Mouse (Mus musculus): ENCODE data around the gene Gm19345.
A peak's percentile ranks its signal among the peaks of the same experiment; 100 is the strongest.

The Gm19345 gene

GRCm38 (mm10) chr7:19851858-19852570, at the start of gene Gm19345:
TSS of gene Gm19345 (plus strand) at chr7:19852003.
- DNase-seq (ENCODE audit: extremely low spot score, low spot score): peak; percentile 30

GRCm38 (mm10) chr7:19802995-19803394, 48.8 kb upstream of the Gm19345 start:
- DNase-seq (ENCODE audit: extremely low spot score, low spot score): peak; percentile 80

DNA sequence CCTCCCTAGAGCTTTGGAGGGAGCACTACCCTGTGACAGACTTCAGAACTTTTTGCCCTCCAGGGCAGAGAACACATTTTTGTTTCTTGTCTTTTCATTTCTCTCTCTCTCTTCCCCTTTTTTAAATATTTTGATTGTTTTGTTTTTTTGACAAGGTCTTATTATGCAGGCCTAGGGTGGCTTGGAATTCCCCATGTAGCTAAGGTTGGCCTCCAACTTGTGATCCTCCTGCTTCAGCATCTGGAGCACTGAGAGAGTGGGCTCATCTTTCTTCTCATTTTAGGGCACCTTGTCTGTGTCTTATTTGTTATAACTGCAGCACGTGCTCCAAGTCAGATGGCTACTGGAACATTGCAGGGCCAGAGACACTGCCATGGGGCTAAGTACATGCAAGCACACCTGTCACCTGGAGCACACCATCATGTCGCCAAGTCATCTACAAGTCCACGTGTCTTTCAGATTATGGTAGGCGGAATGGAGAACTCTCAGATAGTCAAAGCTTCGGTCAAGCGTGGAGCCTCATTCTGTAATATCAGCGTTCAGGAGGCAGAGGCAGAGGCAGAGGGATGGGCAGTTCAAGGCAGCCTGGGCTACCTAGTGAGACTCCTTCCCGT, 45.3 kb upstream of the Gm19345 start:
- no peak for DNase-seq (ENCODE audit: extremely low spot score, low spot score)

DNA sequence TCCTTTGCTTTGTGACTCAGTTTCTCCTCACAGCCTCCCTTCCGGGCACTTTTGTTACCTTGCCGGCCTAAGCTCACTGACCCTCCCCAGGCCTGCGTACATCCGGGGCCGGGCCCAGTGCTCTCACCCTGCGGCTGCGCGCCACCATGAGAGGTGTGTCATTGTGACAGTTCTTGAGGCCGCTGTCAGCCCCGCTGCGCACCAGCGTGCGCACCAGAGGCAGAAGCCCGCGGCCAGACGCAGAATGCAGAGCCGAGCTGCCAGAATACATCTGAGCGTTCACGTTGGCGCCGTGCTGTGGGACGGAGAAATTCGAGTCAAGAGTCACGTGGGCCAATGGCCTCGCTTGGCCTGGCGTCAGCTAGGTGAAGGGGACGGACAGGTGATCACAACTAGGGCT, 42.4 kb upstream of the Gm19345 start:
- no peak for DNase-seq (ENCODE audit: extremely low spot score, low spot score)

DNA sequence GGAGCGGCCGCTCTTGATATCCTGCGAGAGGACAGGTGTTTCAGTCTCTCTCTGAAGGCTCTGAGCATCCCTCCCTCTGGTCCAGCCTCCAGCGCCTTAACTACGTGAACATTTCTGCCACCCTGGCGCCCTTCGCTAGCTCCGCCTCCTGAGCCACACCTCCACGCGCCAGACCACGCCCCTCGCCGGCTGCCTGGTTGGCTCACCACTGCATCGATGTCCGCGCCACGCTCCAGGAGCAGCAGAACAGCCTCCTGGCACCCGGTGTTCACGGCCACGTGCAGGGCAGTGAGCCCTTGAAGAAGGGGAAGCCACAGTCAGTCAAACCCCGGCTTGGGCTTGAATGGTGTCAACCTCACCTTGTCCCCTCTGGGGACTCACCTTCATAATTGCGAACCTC, 40.7 kb upstream of the Gm19345 start:
- DNase-seq (ENCODE audit: extremely low spot score, low spot score): no peak

GRCm38 (mm10) chr7:19813161-19813560, 38.6 kb upstream of the Gm19345 start:
- no peak for DNase-seq (ENCODE audit: extremely low spot score, low spot score)

- DNase-seq (ENCODE audit: extremely low spot score, low spot score): no peak
These were observed 38.2 kb upstream of the Gm19345 start for GRCm38 (mm10) chr7:19813579-19814122.

DNA sequence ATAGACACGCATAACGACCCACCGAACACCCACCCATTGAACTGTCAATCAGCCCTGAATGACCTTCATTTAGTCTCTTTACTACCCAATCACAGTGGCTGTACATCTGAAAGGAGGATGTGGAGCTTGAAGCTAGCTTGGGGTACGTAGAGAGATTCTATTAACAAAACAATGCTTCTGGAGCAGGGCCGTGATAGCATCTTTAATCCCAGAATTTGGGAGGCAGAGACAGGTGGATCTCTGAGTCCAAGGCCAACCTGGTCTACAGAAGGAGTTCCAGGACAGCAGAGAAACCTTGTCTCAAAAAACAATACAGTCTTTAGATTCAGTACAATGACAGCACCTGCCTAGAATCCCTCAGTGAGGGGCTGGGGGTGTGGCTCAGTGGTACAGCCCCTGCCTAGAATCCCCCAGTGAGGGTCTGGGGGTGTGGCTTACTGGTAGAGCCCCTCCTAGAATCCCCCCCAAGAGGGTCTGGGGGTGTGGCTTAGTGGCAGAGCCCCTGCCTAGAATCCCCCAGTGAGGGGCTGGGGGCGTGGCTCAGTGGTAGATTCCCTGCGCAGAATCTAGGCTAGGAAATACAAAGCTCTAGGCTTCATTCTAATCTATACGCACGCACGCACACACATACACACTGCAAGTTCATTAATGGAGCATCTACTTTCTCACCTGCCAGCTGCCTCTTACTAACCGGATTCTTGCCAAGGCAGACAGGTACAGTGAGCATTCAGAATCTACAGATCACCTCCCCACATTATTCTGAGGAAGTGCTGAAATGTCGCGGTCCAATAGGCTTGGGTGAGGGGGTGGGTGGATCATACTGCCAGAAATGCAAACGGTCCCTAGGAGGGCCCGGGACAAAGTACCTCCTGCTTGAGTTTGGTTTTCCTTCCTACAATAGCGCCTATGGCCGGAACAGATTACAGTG, 36.2 kb upstream of the Gm19345 start:
- DNase-seq (ENCODE audit: extremely low spot score, low spot score): no peak

DNA sequence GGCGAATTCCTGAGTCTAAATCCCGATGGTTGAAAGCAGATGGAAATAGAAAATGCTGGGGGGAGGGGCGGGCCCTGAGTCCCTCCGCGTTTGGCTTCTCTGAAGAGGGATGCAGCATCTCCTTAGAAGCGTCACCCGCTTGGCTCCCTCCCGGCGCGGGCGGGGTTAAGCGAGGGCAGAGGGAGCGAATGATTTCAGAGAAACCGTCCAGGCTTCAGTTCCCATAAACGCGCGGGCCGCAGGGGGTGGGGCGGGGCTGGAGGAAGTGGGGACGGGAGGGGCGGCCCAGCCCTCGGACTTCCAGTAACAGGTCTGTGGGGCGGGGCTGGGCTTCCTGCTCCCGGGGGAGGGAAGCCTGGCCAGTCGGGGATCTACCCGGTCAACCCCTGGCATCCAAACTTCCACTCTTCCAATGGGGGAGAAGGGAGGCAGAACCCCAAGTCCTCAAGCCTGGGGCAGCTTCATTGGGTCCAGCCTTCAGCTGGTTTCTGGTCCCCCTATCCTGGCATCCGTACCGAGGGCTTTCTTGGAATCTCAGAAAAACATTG, 35.5 kb upstream of the Gm19345 start:
- peak; percentile 68 for DNase-seq (ENCODE audit: extremely low spot score, low spot score)

GRCm38 (mm10) chr7:19817382-19818105, 34.3 kb upstream of the Gm19345 start:
- DNase-seq (ENCODE audit: extremely low spot score, low spot score): peak; percentile 55

DNA sequence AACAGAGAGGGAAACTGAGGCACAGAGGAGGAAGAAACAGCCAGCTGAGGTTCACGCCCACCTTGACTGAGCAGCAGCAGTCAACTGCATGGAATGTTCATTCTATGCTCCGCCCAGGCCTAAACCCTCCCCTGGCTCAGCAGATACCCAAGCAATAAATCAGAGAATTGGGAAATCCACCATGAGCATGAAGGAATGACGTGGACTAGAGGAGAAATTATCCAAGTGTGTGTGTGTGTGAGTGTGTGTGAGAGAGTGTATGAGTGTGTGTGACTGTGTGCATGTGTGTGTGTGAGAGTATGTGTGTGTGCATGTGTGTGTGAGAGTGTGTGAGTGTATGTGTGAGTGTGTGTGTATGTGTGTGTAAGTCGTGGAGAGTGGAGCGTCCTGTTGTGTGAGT, 33.4 kb upstream of the Gm19345 start:
- no peak for DNase-seq (ENCODE audit: extremely low spot score, low spot score)

GRCm38 (mm10) chr7:19818875-19819274, 32.9 kb upstream of the Gm19345 start:
- DNase-seq (ENCODE audit: extremely low spot score, low spot score): no peak

GRCm38 (mm10) chr7:19820347-19821048, 31.3 kb upstream of the Gm19345 start:
- DNase-seq (ENCODE audit: extremely low spot score, low spot score): no peak

DNA sequence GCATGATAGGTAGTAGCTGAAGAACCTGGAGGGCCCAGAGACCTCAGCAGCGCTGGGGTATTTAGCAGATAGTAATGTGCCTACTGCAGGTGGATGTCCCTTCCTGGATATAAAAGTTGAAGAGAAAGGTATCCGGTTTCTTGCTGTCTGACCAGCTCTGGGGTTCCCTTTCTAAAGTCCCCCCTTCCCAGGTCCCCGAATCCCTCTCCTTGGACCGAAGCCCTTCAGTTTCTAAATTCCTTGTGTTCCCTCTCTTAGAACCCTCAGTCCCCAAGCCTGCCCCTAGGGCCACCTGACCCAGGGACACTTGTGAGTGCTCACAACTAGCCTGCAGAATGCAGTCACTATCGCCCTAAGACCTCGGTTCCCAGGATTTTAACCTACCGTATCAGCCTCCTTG, 30.2 kb upstream of the Gm19345 start:
- DNase-seq (ENCODE audit: extremely low spot score, low spot score): no peak

- DNase-seq (ENCODE audit: extremely low spot score, low spot score): no peak
These were observed 29.6 kb upstream of the Gm19345 start for GRCm38 (mm10) chr7:19822193-19822592.

GRCm38 (mm10) chr7:19822604-19823058, 29.2 kb upstream of the Gm19345 start, which contains the start of gene Bcl3:
TSS of gene Bcl3 (minus strand) at chr7:19822770.
- DNase-seq (ENCODE audit: extremely low spot score, low spot score): peak; percentile 36

GRCm38 (mm10) chr7:19823256-19824181, 28.3 kb upstream of the Gm19345 start:
- no peak for DNase-seq (ENCODE audit: extremely low spot score, low spot score)

DNA sequence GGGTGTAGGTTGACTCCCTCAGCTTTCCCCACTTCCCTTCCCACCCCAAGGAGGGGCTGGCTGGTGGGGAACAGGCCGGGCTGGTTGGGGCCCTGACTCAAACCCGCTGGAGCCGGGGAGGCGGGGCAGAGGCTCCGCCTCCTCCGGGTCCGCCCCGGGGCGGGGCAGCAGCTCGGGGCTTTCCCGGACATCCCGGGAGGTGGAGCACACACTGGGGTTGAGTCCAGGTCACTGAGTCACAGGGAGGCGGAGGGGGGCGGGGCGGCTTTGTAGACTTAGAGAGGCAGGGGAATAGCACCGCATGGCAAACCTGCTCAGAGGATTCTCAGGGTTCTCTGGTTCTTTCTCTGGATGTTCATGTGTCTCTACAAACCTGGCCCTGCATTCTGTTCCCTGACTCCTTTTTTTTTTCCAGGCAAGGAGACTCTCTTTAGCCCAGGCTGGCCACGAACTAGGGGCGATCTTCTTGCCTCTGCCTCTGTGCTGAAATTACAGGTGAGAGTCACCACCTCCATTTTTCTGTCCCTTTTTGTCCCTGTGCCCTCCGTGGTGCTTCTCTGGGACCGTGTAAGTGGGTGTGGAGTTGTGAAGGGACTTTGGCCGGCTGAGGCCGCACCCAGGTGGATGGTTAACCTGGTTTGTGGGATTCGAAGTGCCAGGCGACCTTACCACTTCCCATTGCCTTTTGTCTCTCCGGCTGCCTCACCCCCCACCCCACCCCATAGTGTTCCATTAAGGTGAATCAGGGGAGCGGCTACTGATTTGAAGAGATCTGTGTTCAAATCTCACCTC, 27.4 kb upstream of the Gm19345 start:
- peak; percentile 75 for DNase-seq (ENCODE audit: extremely low spot score, low spot score)

All from neural tube, embryonic 10.5 days (tissue).